Mouse (Mus musculus) ES-Bruce4 (cell line): Measurements from ENCODE around the gene Adra1d. TPM values are rescaled to one million over a fixed set of nuclear protein-coding genes. Genes with fewer than 3 reads are reported as not detected.

Experiments used
- H3K27ac ChIP-seq: 2 replicates; pipeline ENCODE4 v1.5.1; 2012; ENCODE audit warnings: low read length, inconsistent platforms; ENCODE audit not compliant: insufficient read depth
- H3K27me3 ChIP-seq: 2 replicates; pipeline ENCODE4 v1.6.1; 2012; ENCODE audit warnings: mild to moderate bottlenecking, low read length, inconsistent platforms; ENCODE audit not compliant: control insufficient read depth, poor library complexity, insufficient read depth, severe bottlenecking
- H3K36me3 ChIP-seq: 2 replicates; pipeline ENCODE4 v1.6.1; 2012; ENCODE audit warnings: inconsistent platforms, mild to moderate bottlenecking, low read length, moderate library complexity; ENCODE audit not compliant: control insufficient read depth, poor library complexity, insufficient read depth, severe bottlenecking
- H3K4me1 ChIP-seq: one replicate; pipeline ENCODE4 v1.8.1; 2011; ENCODE audit warnings: low read length; ENCODE audit not compliant: control insufficient read depth, insufficient read depth
- H3K4me3 ChIP-seq: 2 replicates; pipeline ENCODE4 v1.5.1; 2011; ENCODE audit warnings: low read depth, mild to moderate bottlenecking, low read length
- H3K9ac ChIP-seq: 2 replicates; pipeline ENCODE4 v1.6.1; 2012; ENCODE audit warnings: low read depth, mild to moderate bottlenecking, inconsistent platforms; ENCODE audit not compliant: poor library complexity, severe bottlenecking
- H3K9me3 ChIP-seq: replicated peaks from 2 replicates; pipeline ENCODE4 v1.6.1; 2012; ENCODE audit warnings: mild to moderate bottlenecking, low read length, inconsistent platforms; ENCODE audit not compliant: control insufficient read depth, poor library complexity, insufficient read depth, severe bottlenecking
- CTCF ChIP-seq: IDR thresholded peaks from one replicate; pipeline ENCODE4 v1.8.1; 2011; ENCODE audit warnings: low read depth, low read length
- EP300 ChIP-seq: IDR thresholded peaks from 2 replicates; pipeline ENCODE4 v1.6.1; 2011; ENCODE audit warnings: low read depth, low read length; ENCODE audit not compliant: insufficient read depth
- POLR2A ChIP-seq: IDR thresholded peaks from one replicate; pipeline ENCODE4 v1.8.1; 2011; ENCODE audit warnings: low read length; ENCODE audit not compliant: insufficient read depth
- polyA plus RNA-seq: library from polyadenylated mRNA; stranded (reverse); fragments of >200 nt; gene quantifications from 2 replicates; pipeline ENCODE4 v1.2.4, GENCODE M21; 2011; ENCODE audit warnings: low read depth; ENCODE audit not compliant: missing spikeins, insufficient read depth, insufficient read length

Adra1d gene
- polyA plus RNA-seq, 1 experiment, result not detected

DNA sequence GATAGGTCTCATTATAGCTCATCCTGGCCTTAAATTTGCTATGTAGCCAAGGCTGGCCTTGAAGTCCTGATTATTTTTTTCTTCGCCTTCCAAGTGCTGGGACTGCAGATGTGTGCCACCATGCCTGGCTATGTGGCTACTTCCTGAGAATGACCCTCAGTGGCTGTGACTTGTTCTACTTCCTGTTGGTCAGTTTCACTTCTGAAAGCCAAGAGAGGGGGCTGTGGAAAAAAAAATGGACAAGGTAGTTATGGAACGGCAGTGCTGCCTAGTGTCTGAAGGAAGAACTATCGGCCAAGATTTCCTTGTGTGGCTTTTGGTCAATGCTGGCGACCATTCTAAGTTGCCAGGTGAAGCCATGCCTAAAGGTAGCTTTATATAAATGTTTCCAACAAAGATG lies 44.5 kb downstream of the Adra1d start:
- Histone ChIP-seq H3K27me3 (no peaks in the 10 kb centered on the region), H3K9me3 (no peaks in the 10 kb centered on the region), H3K4me3 (no peak overlapping the region), H3K9ac (no peak overlapping the region), H3K36me3 (no peaks in the 10 kb centered on the region; the same call in 1 of the 2 replicates), H3K27ac (no peak overlapping the region), H3K4me1 (no peaks in the 10 kb centered on the region)
- TF ChIP-seq POLR2A (no peak), EP300 (no peak), CTCF (no peak)

DNA sequence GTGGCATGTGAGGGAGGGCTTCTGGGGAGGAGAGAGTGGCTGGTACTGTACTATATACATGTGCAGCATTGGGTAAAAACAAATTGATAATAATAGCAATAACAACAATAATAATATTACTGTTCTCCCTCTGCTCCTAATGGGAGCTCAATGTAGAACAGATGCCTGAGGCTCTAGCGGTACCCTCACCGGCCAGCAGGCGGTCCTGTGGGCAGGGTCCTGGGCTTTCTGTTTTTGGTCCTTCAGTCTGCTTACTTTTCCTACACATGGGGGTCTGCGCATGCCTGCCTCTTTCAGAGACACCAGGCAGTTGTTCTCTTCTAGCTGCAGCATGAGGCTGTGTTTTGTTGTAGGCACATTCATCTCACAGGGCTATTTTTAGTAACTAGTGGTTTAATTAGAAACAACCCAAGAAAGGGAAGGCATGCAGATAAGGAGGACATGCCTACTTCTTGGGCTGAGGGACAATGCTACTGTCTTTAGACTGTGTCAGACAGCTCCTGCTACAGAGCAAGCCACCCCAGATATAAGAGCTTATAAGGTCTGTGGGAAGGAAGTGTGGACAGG lies 47.9 kb downstream of the Adra1d start:
- no peak overlapping the region for H3K27ac ChIP-seq
- TF ChIP-seq EP300, result no peak
- no peak for TF ChIP-seq CTCF
- TF ChIP-seq POLR2A, result no peak
- no peaks in the 10 kb centered on the region; the same call in 1 of the 2 replicates for H3K36me3 ChIP-seq
- H3K9me3 ChIP-seq, result no peaks in the 10 kb centered on the region
- H3K27me3 ChIP-seq, result no peaks in the 10 kb centered on the region
- H3K9ac ChIP-seq, result no peak overlapping the region
- no peak overlapping the region for H3K4me3 ChIP-seq
- no peaks in the 10 kb centered on the region for H3K4me1 ChIP-seq

DNA sequence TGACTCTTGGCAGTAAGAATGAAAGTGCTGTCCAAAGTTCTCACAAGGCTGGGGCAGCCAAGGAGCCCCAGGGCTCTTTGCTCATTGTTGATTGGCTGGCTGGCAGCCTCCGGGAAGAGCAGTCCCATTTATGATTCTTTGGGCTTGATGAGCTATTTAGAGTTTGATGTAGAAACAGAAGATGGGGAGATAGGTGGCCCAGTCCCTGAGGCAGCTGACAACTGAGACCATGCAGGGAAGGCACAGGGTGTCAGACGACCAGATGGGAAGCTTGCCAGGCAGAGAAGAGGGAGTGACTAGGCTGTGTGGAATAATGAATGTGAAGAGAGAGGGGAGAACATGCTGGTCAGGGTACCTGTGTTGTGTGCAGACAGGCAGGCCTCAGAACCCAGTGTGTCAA lies 48.6 kb downstream of the Adra1d start:
- H3K9me3 ChIP-seq, result no peaks in the 10 kb centered on the region
- H3K27me3 ChIP-seq, result no peaks in the 10 kb centered on the region
- H3K27ac ChIP-seq, result no peak overlapping the region
- no peak overlapping the region for H3K4me3 ChIP-seq
- H3K9ac ChIP-seq, result no peak overlapping the region
- no peaks in the 10 kb centered on the region; the same call in 1 of the 2 replicates for H3K36me3 ChIP-seq
- no peaks in the 10 kb centered on the region for H3K4me1 ChIP-seq
- TF ChIP-seq EP300 (no peak), CTCF (no peak), POLR2A (no peak)

DNA sequence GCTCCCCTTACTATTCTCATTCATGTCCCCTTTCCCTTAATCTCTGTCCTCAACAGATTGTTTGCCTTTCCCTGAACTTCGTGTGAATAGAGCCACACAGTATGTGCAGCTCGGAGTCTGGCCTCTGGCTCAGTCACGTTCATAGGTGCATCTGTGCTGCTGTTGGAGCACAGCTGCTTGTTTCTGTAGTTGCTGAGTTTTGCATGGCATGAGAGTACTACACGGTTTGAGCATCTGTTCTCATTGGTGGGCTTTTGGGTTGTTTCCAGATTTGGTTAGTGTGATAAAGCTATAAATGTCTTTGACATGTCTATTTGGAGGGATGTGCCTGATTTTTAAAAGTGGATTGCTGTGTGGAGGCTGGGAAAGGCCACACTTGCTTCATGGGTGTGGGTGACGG lies 51.6 kb downstream of the Adra1d start:
- H3K27me3 ChIP-seq, result no peaks in the 10 kb centered on the region
- H3K4me3 ChIP-seq, result peak overlapping the region; percentile 20
- TF ChIP-seq EP300 (no peak), CTCF (no peak), POLR2A (no peak)
- peaks cover 6% of the 10 kb centered on the region for H3K4me1 ChIP-seq
- no peaks in the 10 kb centered on the region for H3K9me3 ChIP-seq
- no peaks in the 10 kb centered on the region for H3K36me3 ChIP-seq
- peak overlapping the region; percentile 52 for H3K27ac ChIP-seq
- peak overlapping the region; percentile 14 for H3K9ac ChIP-seq

DNA sequence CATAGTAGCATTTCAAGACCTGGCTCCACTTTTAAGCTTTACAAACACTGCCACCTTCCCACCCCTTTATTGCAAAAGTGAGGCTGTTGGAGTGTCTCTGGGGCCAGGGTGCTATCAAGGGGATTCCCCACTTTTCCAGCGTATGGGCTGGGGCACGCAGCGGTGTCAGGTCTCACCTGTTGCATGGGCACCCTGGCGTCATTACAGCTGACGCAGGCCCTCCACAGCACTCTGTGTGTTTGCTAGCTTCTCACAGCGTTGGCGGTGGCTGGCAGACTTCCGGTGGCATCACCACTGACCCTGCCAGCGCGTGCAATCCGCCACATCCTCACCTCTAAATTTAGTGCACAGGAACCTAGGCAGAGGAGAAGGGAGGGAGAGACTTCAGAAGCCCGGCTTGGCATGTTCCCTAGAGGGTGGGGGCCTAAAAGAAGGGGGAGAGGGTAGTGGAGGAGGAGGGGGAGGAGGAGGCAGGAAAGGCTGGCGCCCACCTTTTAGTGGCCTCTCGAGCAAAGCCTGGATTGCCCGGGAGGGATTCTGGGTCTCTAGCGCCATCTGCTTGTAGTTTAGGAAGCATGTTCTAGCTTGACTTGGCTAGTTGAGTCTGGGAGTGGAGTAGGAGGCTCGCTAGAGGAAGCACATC lies 52.3 kb downstream of the Adra1d start:
- Histone ChIP-seq H3K27me3 (no peaks in the 10 kb centered on the region), H3K27ac (no peak overlapping the region; the same call in 1 of the 2 replicates), H3K9ac (peak overlapping the region; percentile 14), H3K9me3 (no peaks in the 10 kb centered on the region), H3K4me1 (peaks cover 6% of the 10 kb centered on the region), H3K36me3 (no peaks in the 10 kb centered on the region), H3K4me3 (peak overlapping the region; percentile 42)
- TF ChIP-seq EP300 (0 out of 2 replicates have a peak, but pooled peaks have one; percentile 6), CTCF (peak; percentile 65), POLR2A (no peak)

GRCm38 (mm10) chr2:131508501-131508900 lies 53.6 kb downstream of the Adra1d start:
- Histone ChIP-seq H3K9me3 (no peaks in the 10 kb centered on the region), H3K27ac (no peak overlapping the region), H3K9ac (no peak overlapping the region), H3K36me3 (no peaks in the 10 kb centered on the region), H3K4me1 (peaks cover 6% of the 10 kb centered on the region), H3K27me3 (no peaks in the 10 kb centered on the region), H3K4me3 (no peak overlapping the region)
- no peak for TF ChIP-seq CTCF
- TF ChIP-seq EP300, result no peak
- no peak for TF ChIP-seq POLR2A
